Mouse (Mus musculus) heart, adult 2 months (tissue): ENCODE measurements at regions not wholly inside any gene's neighbourhood (a gene's known extent, or its start where the extent isn't known, plus 50 kb on each side); places are given as distances from the start of the nearest gene placed in this dataset.

Experiments
- CTCF ChIP-seq: fragments of 200-600 bp; IDR thresholded peaks from 2 replicates; pipeline ENCODE4 v1.8.1; 2022; ENCODE audit warnings: antibody characterized with exemption, mild to moderate bottlenecking, moderate library complexity
- POLR2A ChIP-seq: fragments of 200-500 bp; IDR thresholded peaks from 2 replicates; pipeline ENCODE4 v1.6.1; 2011; ENCODE audit warnings: mild to moderate bottlenecking, low read depth, low read length, control low read depth; ENCODE audit not compliant: insufficient read depth

GRCm38 (mm10) chr3:115635487-115635886, 79.4 kb downstream of the S1pr1 start:
- TF ChIP-seq CTCF: no peak
- TF ChIP-seq POLR2A: no peak
